Comparison of ENCODE assay signal across 8 mouse cellular contexts in genomic region chr4:150655989-150656388, GRCm38 (mm10). TPM values are rescaled to one million over a fixed set of nuclear protein-coding genes. Genes with fewer than 3 reads are reported as not detected.
DNase-seq lines count a peak whose midpoint lies in the region; ATAC-seq and TF ChIP-seq lines count a peak whose summit lies in the region.

No protein-coding gene starts in this region.

- TF ChIP-seq CTCF in embryonic fibroblast, embryonic 13.5 days (IDR thresholded peaks at IDR 0.05; ENCODE audit: borderline replicate concordance, insufficient read depth, low read length) = peak; percentile 95

- DNase-seq in 416B (ENCODE audit: low read depth) = peak; percentile 82
- DNase-seq in adrenal gland, postnatal 4 days (ENCODE audit: low spot score in 2 of 2) = peak; percentile 63 to 71
- peak; percentile 83 for DNase-seq in liver
- peak; percentile 45 to 72 for DNase-seq in monocyte, adult 2 months (ENCODE audit: low read depth in 1 of 2, low spot score in 2 of 2)
- peak; percentile 57 to 76 for DNase-seq in spleen, postnatal 14 days (ENCODE audit: low spot score in 2 of 2)

- 0 out of 2 replicates have a peak, but pooled peaks have one; percentile 13 for ATAC-seq in heart, embryonic 11.5 days (replicated peaks; ENCODE audit: insufficient number of reproducible peaks, low FRiP score, low TSS enrichment)
- peak; percentile 83 for ATAC-seq in kidney, embryonic 15.5 days (replicated peaks; ENCODE audit: low FRiP score)

- H3K27me3 ChIP-seq in heart, embryonic 11.5 days (ENCODE audit: control insufficient read depth, insufficient read depth, low read length) = peaks cover 33% of the 10 kb centered on the region
- H3K27me3 ChIP-seq in kidney, embryonic 15.5 days = peaks cover 33% of the 10 kb centered on the region

- TF ChIP-seq POLR2A in embryonic fibroblast, embryonic 13.5 days (IDR thresholded peaks at IDR 0.05; ENCODE audit: low read depth, low read length) = no peak

- no peak overlapping the region for H3K27ac ChIP-seq in embryonic fibroblast, embryonic 13.5 days (ENCODE audit: insufficient read depth, low read length)
- H3K27ac ChIP-seq in heart, embryonic 11.5 days (ENCODE audit: low read depth, low read length) = no peak overlapping the region
- H3K27ac ChIP-seq in kidney, embryonic 15.5 days = no peak overlapping the region

- no peaks in the 10 kb centered on the region for H3K36me3 ChIP-seq in heart, embryonic 11.5 days (ENCODE audit: control insufficient read depth, insufficient read depth, low read length)
- H3K36me3 ChIP-seq in kidney, embryonic 15.5 days = no peaks in the 10 kb centered on the region

- peak overlapping the region; percentile 45 for H3K4me2 ChIP-seq in heart, embryonic 11.5 days
- peak overlapping the region; percentile 43 for H3K4me2 ChIP-seq in kidney, embryonic 15.5 days

- no peak overlapping the region for H3K9ac ChIP-seq in heart, embryonic 11.5 days (ENCODE audit: low read depth, low read length)
- 0 out of 2 replicates have a peak overlapping the region, but pooled peaks have one; percentile 4 for H3K9ac ChIP-seq in kidney, embryonic 15.5 days

- H3K4me3 ChIP-seq in embryonic fibroblast, embryonic 13.5 days (ENCODE audit: insufficient read depth, low read length) = no peak overlapping the region
- H3K4me3 ChIP-seq in heart, embryonic 11.5 days (ENCODE audit: low read depth, low read length) = no peak overlapping the region
- 0 out of 2 replicates have a peak overlapping the region, but pooled peaks have one; percentile 10 for H3K4me3 ChIP-seq in kidney, embryonic 15.5 days (replicated peaks)

- WGBS in heart, embryonic 11.5 days (ENCODE audit: insufficient replicate concordance) = 3% methylated on average over 17 of the region's 17 CpGs
- WGBS in kidney, embryonic 15.5 days = 4% methylated on average over 17 of the region's 17 CpGs

- peaks cover 3% of the 10 kb centered on the region; the same call in 1 of the 2 replicates for H3K9me3 ChIP-seq in heart, embryonic 11.5 days (replicated peaks; ENCODE audit: control insufficient read depth, low read length)
- H3K9me3 ChIP-seq in kidney, embryonic 15.5 days (replicated peaks) = peaks cover 5% of the 10 kb centered on the region; the same call in 1 of the 2 replicates

- no peaks in the 10 kb centered on the region for H3K4me1 ChIP-seq in embryonic fibroblast, embryonic 13.5 days (ENCODE audit: control insufficient read depth, insufficient read depth, low read length)
- H3K4me1 ChIP-seq in heart, embryonic 11.5 days (ENCODE audit: control insufficient read depth, insufficient read depth, low read length) = no peaks in the 10 kb centered on the region
- peaks cover 17% of the 10 kb centered on the region for H3K4me1 ChIP-seq in kidney, embryonic 15.5 days

RNA-seq across cellular contexts. Expression of gene Slc45a1, which starts 4.0 kb away (rescaled TPM):
- 1 to 10 TPM; 1.5 to 1.7 TPM for total RNA-seq in adrenal gland, postnatal 4 days (2021)
- 0.16 and 0.17 TPM in 2 replicates for polyA plus RNA-seq in embryonic fibroblast, embryonic 13.5 days (2011; ENCODE audit: insufficient read length, low read depth, missing spikeins)
- polyA plus RNA-seq in heart, embryonic 11.5 days (2014; fragmentation: Nextera tagmentation; extraction: Ambion mirVana) = 0.04 TPM in 1 of 2 replicates, not detected in the other
- polyA plus RNA-seq in kidney, embryonic 15.5 days (2015; fragmentation: Nextera tagmentation; extraction: Ambion mirVana) = 0.28 and 0.30 TPM in 2 replicates
